Mouse (Mus musculus): ENCODE results near the gene Usp39.

DNA sequence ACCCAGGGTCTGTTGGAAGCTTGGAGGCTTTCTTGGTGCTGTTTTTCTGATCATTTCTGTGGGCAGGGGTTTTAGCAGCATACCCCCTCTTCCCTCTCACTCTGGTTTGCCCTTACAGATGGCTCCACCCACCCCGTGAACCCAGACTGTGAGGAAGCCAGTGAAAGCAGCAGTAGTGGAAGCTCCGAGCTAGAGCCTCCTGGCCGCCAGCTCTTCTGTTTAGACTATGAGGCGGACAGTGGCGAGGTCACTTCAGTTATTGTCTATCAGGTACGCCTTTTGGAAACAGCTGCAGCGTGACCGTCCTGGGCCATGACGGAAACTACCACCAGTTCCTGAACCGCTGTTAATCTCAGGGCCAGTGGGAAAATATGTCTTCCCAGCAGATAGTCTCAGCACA, 3.4 kb upstream of the Usp39 start:
- no peak for TF ChIP-seq POLR2A (IDR thresholded peaks at IDR 0.05; ENCODE audit: low read depth, low read length)
- no peak for TF ChIP-seq CTCF (conservative IDR thresholded peaks at IDR 0.05; ENCODE audit: insufficient read depth, insufficient read length, low read depth, low read length)
